In genomic region chr11:68286142-68286808, GRCm38 (mm10) we compare ENCODE assay signal across 11 mouse cellular contexts.
DNase-seq lines count a peak whose midpoint lies in the region; ATAC-seq and TF ChIP-seq lines count a peak whose summit lies in the region.
"Had no signal": no experiment of that assay in that cellular context is flagged by ENCODE, and none has a peak within 500 bp of the region (broad histone marks: within the 10 kb centered on the region; RNA-seq: fewer than 3 reads in every experiment).

No protein-coding gene starts in this region.

- intact Hi-C loops in heart, adult 2 months (cut with DNase I): loop anchor here (5.0 to 10.0 kb wide), 2 partner anchors 56 to 109 kb away; no protein-coding TSS in a partner anchor

- TF ChIP-seq POLR2A in heart, adult 2 months (IDR thresholded peaks at IDR 0.05; ENCODE audit: insufficient read depth, low read depth, low read length): no peak

- no peak overlapping the region for H3K4me2 ChIP-seq in hindbrain, embryonic 12.5 days (replicated peaks)
- H3K4me2 ChIP-seq in limb, embryonic 15.5 days: no peak overlapping the region

- WGBS in hindbrain, embryonic 10.5 days: 40% methylated on average over 10 of the region's 10 CpGs
- WGBS in hindbrain, embryonic 12.5 days: 39% methylated on average over 10 of the region's 10 CpGs
- WGBS in heart, adult 2 months: 35% methylated on average over 10 of the region's 10 CpGs
- 49% methylated on average over 10 of the region's 10 CpGs for WGBS in limb, embryonic 15.5 days

- no peaks in the 10 kb centered on the region for H3K36me3 ChIP-seq in hindbrain, embryonic 10.5 days
- H3K36me3 ChIP-seq in hindbrain, embryonic 12.5 days: no peaks in the 10 kb centered on the region
- H3K36me3 ChIP-seq in heart, adult 2 months (ENCODE audit: control insufficient read depth, insufficient read depth, low read length): no peaks in the 10 kb centered on the region
- no peaks in the 10 kb centered on the region for H3K36me3 ChIP-seq in limb, embryonic 15.5 days

- H3K4me3 ChIP-seq in hindbrain, embryonic 10.5 days: no peak overlapping the region
- H3K4me3 ChIP-seq in hindbrain, embryonic 12.5 days: no peak overlapping the region
- H3K4me3 ChIP-seq in heart, adult 2 months: no peak overlapping the region
- no peak overlapping the region for H3K4me3 ChIP-seq in limb, embryonic 15.5 days
- H3K4me3 ChIP-seq: megakaryocyte, embryonic 14.5 days had no signal

- H3K27me3 ChIP-seq in hindbrain, embryonic 10.5 days (ENCODE audit: insufficient read depth, poor library complexity, severe bottlenecking): peaks cover 39% of the 10 kb centered on the region
- peaks cover 16% of the 10 kb centered on the region for H3K27me3 ChIP-seq in hindbrain, embryonic 12.5 days
- no peaks in the 10 kb centered on the region for H3K27me3 ChIP-seq in heart, adult 2 months (ENCODE audit: control insufficient read depth, insufficient read depth, low read length)
- 0 out of 2 replicates have a peak, but pooled peaks cover 5% of the 10 kb centered on the region for H3K27me3 ChIP-seq in limb, embryonic 15.5 days

- DNase-seq in hindbrain, embryonic 10.5 days (ENCODE audit: low spot score): no peak
- DNase-seq in ES-CJ7 (ENCODE audit: low read depth, low spot score): peak; percentile 56
- DNase-seq in heart, adult 2 months: peak; percentile 47 to 53
- DNase-seq in Muller cell, postnatal 12 days (ENCODE audit: inconsistent ontology term): no peak
- no peak for DNase-seq in cerebellum, adult 9-10 months
- no peak for DNase-seq in urinary bladder, postnatal 25 days (ENCODE audit: low spot score)
- DNase-seq: cerebellum, adult 2 months; right cerebral cortex, postnatal 25 days had no signal

- no peak for ATAC-seq in hindbrain, embryonic 12.5 days (ENCODE audit: low FRiP score)
- ATAC-seq in limb, embryonic 15.5 days (ENCODE audit: insufficient number of reproducible peaks, low FRiP score, low TSS enrichment, low read depth): peak; percentile 31; the same call in 1 of the 2 replicates

- peaks cover 45% of the 10 kb centered on the region for H3K4me1 ChIP-seq in hindbrain, embryonic 10.5 days (replicated peaks)
- peaks cover 25% of the 10 kb centered on the region for H3K4me1 ChIP-seq in hindbrain, embryonic 12.5 days
- H3K4me1 ChIP-seq in heart, adult 2 months (ENCODE audit: control insufficient read depth, insufficient read depth, low read length): peaks cover 12% of the 10 kb centered on the region
- peaks cover 19% of the 10 kb centered on the region for H3K4me1 ChIP-seq in limb, embryonic 15.5 days

- no peaks in the 10 kb centered on the region for H3K9me3 ChIP-seq in hindbrain, embryonic 10.5 days
- no peaks in the 10 kb centered on the region for H3K9me3 ChIP-seq in hindbrain, embryonic 12.5 days (replicated peaks)
- H3K9me3 ChIP-seq in limb, embryonic 15.5 days: no peaks in the 10 kb centered on the region
- H3K9me3 ChIP-seq: megakaryocyte, embryonic 14.5 days had no signal

- peak overlapping the region; percentile 78 for H3K27ac ChIP-seq in hindbrain, embryonic 10.5 days
- H3K27ac ChIP-seq in hindbrain, embryonic 12.5 days: no peak overlapping the region
- H3K27ac ChIP-seq in heart, adult 2 months: peak overlapping the region; percentile 64
- no peak overlapping the region for H3K27ac ChIP-seq in limb, embryonic 15.5 days

- H3K9ac ChIP-seq in hindbrain, embryonic 12.5 days: no peak overlapping the region
- H3K9ac ChIP-seq in heart, adult 2 months (ENCODE audit: low read depth, low read length): 0 out of 2 replicates have a peak overlapping the region, but pooled peaks have one; percentile 26
- H3K9ac ChIP-seq in limb, embryonic 15.5 days: no peak overlapping the region

- peak; percentile 76 for TF ChIP-seq EP300 in heart, adult 2 months (IDR thresholded peaks at IDR 0.05; ENCODE audit: insufficient read depth, low read depth, low read length)

- no peak for TF ChIP-seq CTCF in heart, adult 2 months (IDR thresholded peaks at IDR 0.05)

- no peaks in the 10 kb centered on the region for H3K79me2 ChIP-seq in heart, adult 2 months (replicated peaks; ENCODE audit: control insufficient read depth, insufficient read depth, low read length)

Comparison
In these comparisons a context has a peak if more than half of its experiments do, and no peak if none do; other contexts are left out.
1. H3K27ac ChIP-seq: peak in hindbrain, embryonic 10.5 days (single experiment) and heart, adult 2 months (single experiment); none in hindbrain, embryonic 12.5 days (single experiment) and limb, embryonic 15.5 days (single experiment).
2. DNase-seq: peak in ES-CJ7 (single experiment) and heart, adult 2 months (2 of 2); none in hindbrain, embryonic 10.5 days (single experiment), Muller cell, postnatal 12 days (single experiment), cerebellum, adult 9-10 months (single experiment) and urinary bladder, postnatal 25 days (single experiment).